Mouse (Mus musculus) testis, adult 10 weeks (tissue): Measurements from ENCODE around the gene Spint1. TPM values are rescaled to one million over a fixed set of nuclear protein-coding genes. Genes with fewer than 3 reads are reported as not detected.

Experiments used
- polyA plus RNA-seq: library from polyadenylated mRNA; stranded (reverse); fragments of 350-450 nt; fragmentation: Illumina TruSeq; extraction: RNeasy Lipid Tissue Mini Kit (QIAGEN cat#74804); gene quantifications from one replicate; pipeline ENCODE4 v1.2.3, GENCODE M21; 2014; ENCODE audit warnings: low read depth, low replicate concordance

Gene Spint1
- polyA plus RNA-seq, result 1.6 TPM

DNA sequence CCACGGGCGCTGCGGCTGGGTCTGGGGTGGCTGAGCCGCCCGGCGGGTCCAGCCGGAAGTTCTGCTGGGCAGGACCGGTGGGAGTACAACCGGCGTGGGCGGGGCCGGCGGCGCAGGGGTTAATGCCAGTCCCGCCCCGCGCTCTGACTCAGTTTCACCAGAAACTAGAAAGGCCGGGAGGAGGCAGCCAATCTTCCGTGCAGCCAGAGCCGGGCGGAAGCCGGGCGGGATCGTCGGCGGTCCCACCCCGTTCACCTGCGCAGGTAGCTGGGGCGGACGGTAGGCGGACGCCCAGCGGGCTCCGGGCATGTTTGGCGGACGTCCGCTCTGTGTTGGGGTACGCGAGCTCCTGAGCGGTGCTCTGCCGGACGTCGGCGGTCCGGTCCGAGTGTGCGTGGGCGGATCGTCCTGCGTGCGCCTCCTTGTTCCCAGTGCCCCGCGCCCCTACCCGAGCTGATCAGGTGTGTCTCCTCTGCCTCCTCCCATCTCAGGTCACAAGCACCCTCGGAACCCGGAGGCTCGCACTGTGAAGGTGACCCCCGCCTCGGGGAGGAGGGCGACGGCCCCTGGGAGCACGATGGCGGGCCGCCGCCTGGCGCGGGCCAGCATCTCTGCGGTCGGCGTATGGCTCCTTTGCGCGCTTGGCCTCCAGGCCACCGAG is at the start of gene Spint1:
Gene Spint1 (plus strand): TSS at position 153 of the 661 bp plus-strand sequence.

DNA sequence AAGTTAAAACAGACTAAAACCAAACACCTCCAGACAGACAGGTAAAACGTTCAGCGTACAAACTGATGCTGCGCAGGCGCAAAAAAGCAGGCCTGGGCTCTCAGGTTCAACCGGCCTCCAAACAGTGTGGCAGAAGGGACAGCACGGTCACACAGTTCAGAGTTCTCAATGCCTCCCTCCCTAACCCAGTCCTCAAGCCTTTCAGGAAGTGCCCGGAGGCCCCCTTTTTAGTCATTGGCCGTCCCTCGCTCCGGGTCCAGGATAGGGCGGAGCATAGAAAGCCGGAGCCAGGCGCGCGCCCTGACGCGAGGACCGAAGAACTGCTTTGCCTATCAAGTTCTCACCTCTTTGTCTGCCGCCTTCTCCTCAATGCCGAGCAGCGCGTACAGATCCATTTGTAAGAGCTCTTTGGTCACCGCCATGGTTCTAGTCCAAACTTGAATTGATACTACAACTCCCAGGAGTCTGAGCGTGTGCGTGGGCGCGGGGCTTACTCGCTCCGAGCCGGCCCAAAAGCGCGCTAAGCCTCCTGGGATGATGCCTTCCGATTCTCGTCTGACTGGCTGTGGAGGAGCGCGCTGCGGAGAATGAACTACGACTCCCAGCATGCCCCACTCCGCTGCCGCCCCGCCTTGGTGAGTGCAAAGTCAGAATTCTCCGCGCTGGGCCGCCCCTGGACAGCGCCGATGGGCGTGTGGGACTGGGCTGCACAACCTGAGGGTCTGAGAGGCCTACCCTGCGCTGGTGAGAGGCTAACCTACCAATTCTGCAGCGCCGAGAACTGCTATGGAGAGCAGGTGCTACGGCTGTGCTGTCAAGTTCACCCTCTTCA is 28.6 kb upstream of the Spint1 start, which contains the start of the genes Zfyve19 and Dnajc17:
Gene Zfyve19 (plus strand): TSS at position 274 of the 832 bp plus-strand sequence.
Gene Dnajc17 (minus strand): TSS at position 452 of the 832 bp plus-strand sequence.

DNA sequence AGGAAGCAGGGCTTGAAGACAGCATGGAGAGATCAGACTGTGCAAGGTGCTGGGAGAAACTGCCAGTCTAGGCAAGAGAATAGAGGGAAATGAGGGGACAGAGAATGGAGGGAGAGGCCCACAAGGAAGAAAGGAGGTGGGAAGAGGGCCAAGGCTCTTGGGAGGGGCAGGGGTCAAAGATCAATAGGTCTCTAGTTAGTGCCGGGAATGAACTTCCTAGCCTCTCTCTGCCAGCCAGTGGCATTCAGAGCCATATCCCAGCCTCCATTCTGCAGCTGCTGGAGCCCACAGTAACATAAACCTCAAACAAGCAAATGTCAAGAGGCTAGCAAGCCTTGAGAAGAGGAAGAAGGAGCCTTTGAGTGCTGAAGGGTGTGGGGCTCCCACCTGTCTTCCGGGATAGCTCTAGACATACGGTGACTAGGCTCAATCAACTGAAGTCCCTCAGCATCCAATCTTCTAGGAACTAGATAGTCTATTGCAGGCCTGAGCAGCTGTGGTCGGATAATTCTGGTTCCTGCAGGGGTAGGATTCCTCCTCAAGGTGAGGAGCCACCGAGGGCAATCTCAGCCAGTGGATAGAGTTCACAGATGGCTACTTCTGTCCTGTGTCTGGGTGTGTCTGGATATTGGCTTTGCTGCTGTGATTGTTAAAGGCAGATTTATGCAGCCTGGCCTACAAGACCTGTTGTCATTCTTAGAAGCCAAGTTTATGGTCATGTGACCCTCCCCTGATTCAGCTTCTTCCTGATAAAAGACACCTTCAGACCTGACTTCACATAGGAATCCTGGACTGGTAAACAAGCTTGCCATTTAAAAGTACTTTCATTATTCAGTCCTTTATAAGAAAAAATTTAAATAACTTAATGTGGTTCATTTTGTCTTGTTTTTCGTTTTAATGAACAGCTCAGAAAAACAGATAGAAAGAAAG is 7.1 kb upstream of the Spint1 start, which contains the start of gene Ppp1r14d:
Gene Ppp1r14d (minus strand): TSS at position 132 of the 930 bp plus-strand sequence.

DNA sequence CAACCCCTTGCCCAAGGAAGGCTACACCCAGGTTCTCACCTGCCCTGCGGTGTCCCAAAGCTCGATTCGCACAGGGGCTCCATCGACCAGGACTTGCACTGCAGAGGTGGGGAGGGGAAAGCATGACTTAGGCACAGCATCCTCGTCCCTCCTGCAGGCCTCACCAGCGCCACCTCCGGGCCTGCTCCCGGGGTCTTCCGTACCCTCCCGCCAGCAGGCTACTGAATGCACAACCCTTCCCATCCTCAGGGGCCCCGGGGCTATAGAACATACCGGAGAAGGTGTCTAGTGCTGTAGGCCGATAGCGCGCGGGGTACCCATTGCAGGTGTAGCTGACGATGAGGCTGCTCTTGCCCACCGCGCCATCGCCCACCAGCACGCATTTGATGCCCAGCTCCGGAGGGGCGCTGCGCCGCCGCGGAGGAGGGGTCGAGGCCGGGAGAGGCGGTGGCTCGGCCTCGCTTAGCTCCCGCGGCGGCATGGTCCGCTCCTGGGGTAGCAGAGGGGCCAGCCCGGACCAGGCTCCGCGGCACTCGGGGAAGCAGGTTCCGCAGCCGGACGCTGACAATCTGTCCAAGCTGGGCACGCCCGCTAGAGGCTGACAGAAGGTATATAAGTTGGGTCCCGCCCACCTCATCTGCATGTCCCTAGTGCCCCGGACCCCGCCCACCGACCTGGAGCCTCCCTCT is 33.6 kb downstream of the Spint1 start, which contains the start of gene Rhov:
Gene Rhov (minus strand): TSS at position 630 of the 689 bp plus-strand sequence.

DNA sequence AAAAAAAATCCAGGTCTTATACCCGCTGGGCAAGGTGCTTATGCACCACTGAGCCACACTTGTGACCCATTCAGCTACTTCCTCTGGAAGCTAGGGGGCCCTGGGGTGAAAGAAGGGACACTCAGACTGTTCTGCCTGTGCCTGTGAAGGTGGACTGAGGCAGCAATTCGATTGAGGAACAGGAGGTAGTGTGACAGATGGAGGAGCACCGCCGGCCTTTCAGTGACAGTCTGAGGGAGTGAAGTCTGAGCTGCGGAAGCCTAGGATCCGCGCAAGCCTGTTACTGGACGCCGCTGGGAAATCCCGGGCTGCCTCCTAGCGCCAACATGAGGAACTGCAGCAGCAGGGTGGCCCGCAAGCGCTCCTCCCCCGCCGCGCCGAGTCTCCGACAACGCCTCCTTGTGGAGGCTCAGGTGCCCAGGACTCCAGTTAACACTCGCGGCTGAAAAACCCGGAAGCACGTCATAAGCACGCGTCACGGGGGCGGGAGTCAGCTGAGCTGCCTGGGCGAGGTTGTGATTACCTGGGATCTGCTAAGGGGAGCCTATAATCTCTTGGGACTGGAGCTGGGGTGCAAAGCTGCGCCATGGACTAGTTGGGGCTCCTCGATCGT is 51.2 kb downstream of the Spint1 start, which contains the start of gene Vps18:
Gene Vps18 (plus strand): TSS at position 471 of the 613 bp plus-strand sequence.

Other genes with a start within 250 kb of the Spint1 start
- 3.9 TPM for gene Ccdc32, start 208.0 kb upstream of the Spint1 start, polyA plus RNA-seq
- gene Rpusd2, start 202.6 kb upstream of the Spint1 start, polyA plus RNA-seq, result 1.6 TPM
- 43.1 TPM for gene Knl1, start 190.2 kb upstream of the Spint1 start, polyA plus RNA-seq
- gene Rad51, start 124.6 kb upstream of the Spint1 start, polyA plus RNA-seq, result 14.1 TPM
- 14.5 TPM for gene Rmdn3, start 80.3 kb upstream of the Spint1 start, polyA plus RNA-seq
- not detected for gene Gchfr, start 69.6 kb upstream of the Spint1 start, polyA plus RNA-seq
- gene Gm14137, start 62.9 kb upstream of the Spint1 start, polyA plus RNA-seq, result 2.0 TPM
- 7.9 TPM for gene Zfyve19, start 28.7 kb upstream of the Spint1 start, polyA plus RNA-seq
- 1.3 TPM for gene Dnajc17, start 28.6 kb upstream of the Spint1 start, polyA plus RNA-seq
- gene Ppp1r14d, start 7.5 kb upstream of the Spint1 start, polyA plus RNA-seq, result not detected
- 0.31 TPM for gene Rhov, start 33.9 kb downstream of the Spint1 start, polyA plus RNA-seq
- gene Vps18, start 51.4 kb downstream of the Spint1 start, polyA plus RNA-seq, result 0.31 TPM
- gene Dll4, start 88.4 kb downstream of the Spint1 start, polyA plus RNA-seq, result not detected
- gene Chac1, start 113.9 kb downstream of the Spint1 start, polyA plus RNA-seq, result 0.21 TPM
- 18.7 TPM for gene Ino80, start 240.3 kb downstream of the Spint1 start, polyA plus RNA-seq